Mouse (Mus musculus): ENCODE measurements around the gene Ube2d2b. TPM values are rescaled to one million over a fixed set of nuclear protein-coding genes. Genes with fewer than 3 reads are reported as not detected.

Ube2d2b gene
- total and polyA plus RNA-seq, 3 experiments: 0.08 TPM; not detected in 2

DNA sequence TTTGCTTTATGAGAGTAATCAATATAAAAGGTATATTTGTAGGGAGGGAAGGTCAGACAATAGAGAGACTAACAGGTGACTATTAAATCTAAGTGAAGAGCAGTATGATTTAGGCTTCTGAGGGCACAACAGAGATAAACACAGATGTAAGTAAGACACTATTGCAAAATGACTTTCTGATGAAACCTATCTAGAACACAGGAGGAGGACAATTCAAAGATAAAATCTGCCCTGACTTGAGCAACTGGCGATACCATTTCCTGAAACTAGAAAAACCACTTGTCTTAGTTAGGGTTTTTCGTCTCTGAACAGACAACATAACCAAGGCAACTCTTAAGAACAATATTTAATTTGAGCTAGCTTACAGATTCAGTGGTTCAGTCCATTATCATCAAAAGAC lies 25.6 kb downstream of the Ube2d2b start:
- Histone ChIP-seq H3K4me1 (ENCODE audit: control insufficient read depth, insufficient read depth, low read length) (peaks cover 5% of the 10 kb centered on the region), H3K9ac (ENCODE audit: low read depth, low read length) (no peak overlapping the region), H3K27me3 (ENCODE audit: control insufficient read depth, insufficient read depth, low read length) (no peaks in the 10 kb centered on the region), H3K79me2 (replicated peaks; ENCODE audit: control insufficient read depth, insufficient read depth, low read length) (no peaks in the 10 kb centered on the region; the same call in 1 of the 2 replicates), H3K36me3 (ENCODE audit: control insufficient read depth, insufficient read depth, low read length) (no peaks in the 10 kb centered on the region; the same call in none of the 2 replicates), H3K27ac (no peak overlapping the region), H3K4me3 (no peak overlapping the region)
- WGBS: 64% methylated on average over 2 of the region's 2 CpGs
- intact Hi-C loops (cut with DNase I): no loop called here
- no peak for DNase-seq
- TF ChIP-seq POLR2A (IDR thresholded peaks at IDR 0.05; ENCODE audit: insufficient read depth, low read depth, low read length): no peak
- no peak for TF ChIP-seq EP300 (IDR thresholded peaks at IDR 0.05; ENCODE audit: insufficient read depth, low read depth, low read length)
- no peak for TF ChIP-seq CTCF (IDR thresholded peaks at IDR 0.05)

DNA sequence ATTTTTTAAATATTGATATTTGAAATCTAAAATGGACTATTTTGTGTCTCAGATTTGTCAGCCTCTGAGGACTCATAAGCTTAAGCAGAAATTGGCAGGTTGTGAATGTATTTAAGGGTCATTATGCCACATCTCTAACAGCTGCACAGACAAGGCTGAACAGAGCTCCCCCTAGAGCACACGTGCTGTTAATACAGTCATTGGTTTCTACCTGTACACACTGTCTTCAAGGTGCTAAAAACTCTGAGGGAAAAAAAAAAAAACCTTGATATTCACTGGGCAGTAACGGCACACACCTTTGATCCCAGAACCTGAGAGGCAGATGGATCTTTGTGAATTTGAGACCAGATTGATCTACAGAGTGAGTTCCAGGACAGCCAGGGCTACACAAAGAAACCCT lies 29.1 kb downstream of the Ube2d2b start:
- Histone ChIP-seq H3K36me3 (ENCODE audit: control insufficient read depth, insufficient read depth, low read length) (peaks cover 2% of the 10 kb centered on the region), H3K27ac (no peak overlapping the region), H3K9ac (ENCODE audit: low read depth, low read length) (no peak overlapping the region), H3K79me2 (replicated peaks; ENCODE audit: control insufficient read depth, insufficient read depth, low read length) (peaks cover 7% of the 10 kb centered on the region), H3K4me3 (no peak overlapping the region), H3K4me1 (ENCODE audit: control insufficient read depth, insufficient read depth, low read length) (peaks cover 4% of the 10 kb centered on the region), H3K27me3 (ENCODE audit: control insufficient read depth, insufficient read depth, low read length) (no peaks in the 10 kb centered on the region)
- intact Hi-C loops (cut with DNase I): no loop called here
- 54% methylated on average over 2 of the region's 2 CpGs for WGBS
- TF ChIP-seq CTCF (IDR thresholded peaks at IDR 0.05) (peak; percentile 70), POLR2A (IDR thresholded peaks at IDR 0.05; ENCODE audit: insufficient read depth, low read depth, low read length) (no peak), EP300 (IDR thresholded peaks at IDR 0.05; ENCODE audit: insufficient read depth, low read depth, low read length) (no peak)
- DNase-seq: no peak

DNA sequence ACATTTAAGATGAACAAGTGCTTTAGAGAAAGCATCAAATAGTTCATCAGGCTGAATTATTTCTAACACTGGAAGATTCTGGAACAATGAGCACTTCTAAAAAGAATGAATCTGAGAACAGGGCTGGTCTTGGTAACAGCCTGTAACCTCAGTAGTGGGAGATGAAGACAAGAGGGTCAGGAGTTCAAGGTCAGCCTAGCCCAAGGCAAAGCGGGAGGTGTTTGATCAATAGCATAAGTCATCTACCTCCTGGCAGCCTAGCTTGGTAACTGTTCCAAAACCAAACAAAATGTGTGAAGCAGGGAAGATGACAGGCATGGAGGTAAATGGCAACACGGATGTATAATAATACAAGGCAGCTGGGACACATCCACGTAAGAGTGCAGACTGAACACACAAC lies 34.1 kb downstream of the Ube2d2b start:
- 76% methylated on average over 3 of the region's 3 CpGs for WGBS

DNA sequence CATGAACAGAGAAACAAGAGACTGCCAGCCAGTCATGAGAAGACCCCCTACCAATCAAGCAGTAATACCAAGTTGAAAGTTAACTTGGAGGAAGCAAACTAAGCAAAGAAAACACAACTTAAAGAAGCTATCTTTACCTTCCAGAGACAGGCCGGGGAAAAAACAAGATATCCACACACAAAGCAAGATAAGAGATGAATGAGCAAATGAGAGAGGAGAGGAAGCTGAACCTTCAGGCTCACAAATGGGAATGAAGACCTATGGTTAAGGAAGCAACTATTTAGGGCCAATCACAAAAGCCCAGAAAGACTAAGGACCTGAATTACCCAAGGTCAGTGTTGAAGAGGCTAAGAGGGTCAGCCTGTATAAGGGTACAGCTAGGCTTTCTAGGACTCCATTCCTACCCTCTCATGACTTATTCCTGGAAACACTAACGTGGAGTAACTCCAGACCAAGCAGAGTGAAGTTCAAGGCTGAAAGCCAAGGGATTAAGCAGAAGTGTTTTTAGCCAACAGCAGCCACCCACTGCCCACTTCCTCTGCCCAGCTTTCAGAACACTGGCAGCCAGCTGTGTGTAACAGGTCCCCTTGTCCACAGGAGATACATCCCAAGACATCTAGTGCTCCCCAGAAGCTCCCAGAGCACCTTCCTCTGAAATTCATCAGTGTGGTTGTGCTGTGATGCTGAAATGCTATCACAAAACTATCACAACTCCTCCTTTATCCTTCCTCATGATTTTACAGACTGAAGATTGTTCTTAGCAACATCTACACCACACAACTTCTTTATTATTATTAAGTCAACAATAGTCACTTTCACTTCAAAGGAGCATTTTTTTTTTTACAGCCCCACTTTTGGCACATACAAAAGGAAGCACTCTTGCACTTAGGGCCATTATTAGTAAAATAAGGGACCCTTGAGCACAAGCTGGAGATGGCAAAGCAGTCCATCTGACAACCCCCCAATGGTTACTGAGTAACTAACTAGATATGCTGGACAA lies 36.5 kb downstream of the Ube2d2b start:
- Histone ChIP-seq H3K36me3 (ENCODE audit: control insufficient read depth, insufficient read depth, low read length) (peaks cover 8% of the 10 kb centered on the region), H3K27ac (no peak overlapping the region), H3K4me1 (ENCODE audit: control insufficient read depth, insufficient read depth, low read length) (peaks cover 4% of the 10 kb centered on the region), H3K9ac (ENCODE audit: low read depth, low read length) (no peak overlapping the region), H3K79me2 (replicated peaks; ENCODE audit: control insufficient read depth, insufficient read depth, low read length) (peaks cover 9% of the 10 kb centered on the region), H3K4me3 (no peak overlapping the region), H3K27me3 (ENCODE audit: control insufficient read depth, insufficient read depth, low read length) (no peaks in the 10 kb centered on the region)
- DNase-seq: peak; percentile 34 to 55
- intact Hi-C loops (cut with DNase I): loop anchor here (5.0 kb wide), 1 partner anchor 59 kb away; no protein-coding TSS in a partner anchor
- WGBS: 11% methylated on average over 2 of the region's 2 CpGs
- TF ChIP-seq EP300 (IDR thresholded peaks at IDR 0.05; ENCODE audit: insufficient read depth, low read depth, low read length) (no peak), CTCF (IDR thresholded peaks at IDR 0.05) (no peak)

More for the DNA sequence above, 34.1 kb downstream of the Ube2d2b start:
- peaks cover 10% of the 10 kb centered on the region for H3K36me3 ChIP-seq (ENCODE audit: control insufficient read depth, insufficient read depth, low read length)
- no peaks in the 10 kb centered on the region for H3K27me3 ChIP-seq (ENCODE audit: control insufficient read depth, insufficient read depth, low read length)
- TF ChIP-seq POLR2A (IDR thresholded peaks at IDR 0.05; ENCODE audit: insufficient read depth, low read depth, low read length): no peak
- TF ChIP-seq EP300 (IDR thresholded peaks at IDR 0.05; ENCODE audit: insufficient read depth, low read depth, low read length): no peak
- intact Hi-C loops (cut with DNase I): no loop called here
- peaks cover 10% of the 10 kb centered on the region for H3K79me2 ChIP-seq (replicated peaks; ENCODE audit: control insufficient read depth, insufficient read depth, low read length)
- peaks cover 4% of the 10 kb centered on the region for H3K4me1 ChIP-seq (ENCODE audit: control insufficient read depth, insufficient read depth, low read length)
- DNase-seq: no peak
- H3K4me3 ChIP-seq: no peak overlapping the region
- no peak overlapping the region for H3K9ac ChIP-seq (ENCODE audit: low read depth, low read length)
- H3K27ac ChIP-seq: no peak overlapping the region

DNA sequence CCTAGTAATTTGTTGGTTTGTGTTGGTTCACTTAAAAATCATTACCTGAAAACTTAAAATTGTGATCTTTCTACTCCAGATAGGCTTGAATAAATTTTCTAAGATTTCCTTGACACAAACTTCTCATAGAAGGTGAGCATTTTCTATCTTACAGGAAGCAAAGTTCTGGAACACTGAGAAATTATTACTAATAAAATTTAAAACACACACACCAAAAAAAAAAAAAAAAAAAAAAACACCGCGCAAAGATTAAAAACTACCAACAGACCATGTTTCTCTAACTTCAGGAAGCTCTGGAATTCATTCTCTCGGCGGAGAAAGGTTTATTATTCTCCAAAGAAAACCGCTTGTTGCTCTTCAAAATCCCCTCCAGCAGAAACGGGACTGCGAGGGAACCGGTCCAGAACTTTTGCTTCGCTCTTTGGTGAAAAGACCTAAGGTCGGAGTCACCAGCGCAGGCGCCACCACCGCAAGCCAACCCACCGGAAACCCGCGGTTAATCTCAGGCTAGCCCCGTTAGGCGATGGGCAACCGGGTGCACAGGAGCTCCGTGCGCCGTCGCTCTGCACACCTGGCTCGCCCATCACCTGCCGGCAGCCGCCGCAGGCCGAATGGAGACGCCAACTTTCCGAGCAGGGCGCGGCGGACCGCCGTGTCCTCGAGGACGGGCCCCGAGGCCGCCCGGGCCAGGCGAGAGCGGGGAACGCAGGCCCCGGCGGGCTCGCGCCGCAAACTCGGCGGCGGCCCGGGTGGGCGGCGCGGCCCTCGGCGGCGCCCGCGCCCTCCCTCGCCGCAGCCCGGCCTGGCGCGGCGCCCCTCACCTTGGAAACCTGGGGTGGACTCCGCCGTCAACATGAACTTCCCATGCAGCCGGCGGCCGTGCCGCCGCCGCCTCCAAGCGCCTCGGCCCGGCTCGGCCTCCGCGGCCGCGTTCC lies 38.3 kb downstream of the Ube2d2b start:
- under 1% methylated on average over 64 of the region's 82 CpGs for WGBS
- Histone ChIP-seq H3K4me3 (peak overlapping the region; percentile 82), H3K4me1 (ENCODE audit: control insufficient read depth, insufficient read depth, low read length) (peaks cover 2% of the 10 kb centered on the region), H3K79me2 (replicated peaks; ENCODE audit: control insufficient read depth, insufficient read depth, low read length) (peaks cover 4% of the 10 kb centered on the region), H3K27me3 (ENCODE audit: control insufficient read depth, insufficient read depth, low read length) (no peaks in the 10 kb centered on the region), H3K9ac (ENCODE audit: low read depth, low read length) (peak overlapping the region; percentile 95), H3K36me3 (ENCODE audit: control insufficient read depth, insufficient read depth, low read length) (peaks cover 8% of the 10 kb centered on the region), H3K27ac (peak overlapping the region; percentile 85)
- peak; percentile 79 to 82 for DNase-seq
- TF ChIP-seq CTCF (IDR thresholded peaks at IDR 0.05): no peak
- 0 out of 2 replicates have a peak, but pooled peaks have one; percentile 32 for TF ChIP-seq POLR2A (IDR thresholded peaks at IDR 0.05; ENCODE audit: insufficient read depth, low read depth, low read length)
- TF ChIP-seq EP300 (IDR thresholded peaks at IDR 0.05; ENCODE audit: insufficient read depth, low read depth, low read length): no peak
- intact Hi-C loops (cut with DNase I): loop anchor here (2.0 to 5.0 kb wide), 2 partner anchors 33 to 61 kb away; partner anchors contain the start of gene Rpl5
